Mouse (Mus musculus): ENCODE data around the gene Tmem176a.
"Not testable (repeated sequence)": the region's sequence is repeated elsewhere in the genome, so short reads cannot be mapped to it uniquely, and the experiment has no call there.

Gene Tmem176a

DNA sequence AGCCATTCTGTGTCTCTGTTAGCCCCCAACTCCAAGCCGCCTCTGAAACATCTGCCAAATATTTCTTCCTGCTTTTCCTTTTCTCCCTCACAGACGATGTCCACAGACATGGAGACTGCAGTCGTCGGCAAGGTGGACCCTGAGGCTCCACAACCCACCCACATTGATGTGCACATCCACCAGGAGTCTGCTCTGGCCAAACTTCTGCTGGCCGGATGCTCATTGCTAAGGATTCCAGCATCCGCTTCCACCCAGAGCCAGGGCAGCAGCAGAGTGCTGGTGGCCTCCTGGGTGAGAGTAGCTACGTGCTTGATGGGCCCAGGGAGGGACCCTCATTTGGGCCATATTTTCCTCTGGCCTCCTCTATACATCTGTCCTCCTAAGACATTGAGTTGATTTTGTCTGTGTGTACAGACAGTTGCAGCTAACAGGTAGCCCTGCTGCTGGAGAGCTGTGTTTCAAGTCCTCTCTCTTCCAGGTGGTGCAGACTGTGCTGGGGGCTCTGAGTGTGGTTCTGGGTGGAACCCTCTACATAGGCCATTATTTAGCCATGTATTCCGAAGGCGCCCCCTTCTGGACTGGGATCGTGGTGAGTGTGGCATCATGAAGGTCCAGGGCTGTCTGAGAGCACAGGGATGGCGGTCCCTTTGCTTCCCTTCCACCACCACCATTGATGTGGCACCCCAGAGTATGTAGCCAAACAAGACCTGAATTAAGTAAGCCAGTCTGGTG lies 1.6 kb downstream of the Tmem176a start:
- no peak for DNase-seq (ENCODE audit: low spot score)

DNA sequence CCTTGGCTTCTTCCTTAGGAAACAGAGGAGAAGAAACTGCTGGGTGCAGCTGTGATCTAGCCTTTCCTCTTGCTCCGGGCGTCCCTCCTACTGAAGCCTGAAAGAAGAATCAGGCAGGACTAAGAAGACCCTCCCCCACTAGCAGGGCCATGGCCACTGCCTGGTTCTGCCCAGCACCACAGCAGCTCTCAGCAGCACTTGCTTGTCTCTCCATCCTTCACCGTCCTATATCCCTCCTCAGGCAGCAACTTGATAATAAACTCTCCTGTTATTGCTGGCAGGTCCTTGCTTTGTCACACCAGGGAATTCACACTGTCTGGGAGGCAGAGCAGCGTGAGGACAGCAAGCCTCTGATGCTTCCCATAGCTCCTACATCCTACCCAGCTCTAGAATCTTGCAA lies 4.4 kb downstream of the Tmem176a start:
- DNase-seq (ENCODE audit: low spot score) = no peak

- no peak for DNase-seq (ENCODE audit: low spot score)
Measured at GRCm38 (mm10) chr6:48851820-48852491, 11.2 kb downstream of the Tmem176a start.

DNA sequence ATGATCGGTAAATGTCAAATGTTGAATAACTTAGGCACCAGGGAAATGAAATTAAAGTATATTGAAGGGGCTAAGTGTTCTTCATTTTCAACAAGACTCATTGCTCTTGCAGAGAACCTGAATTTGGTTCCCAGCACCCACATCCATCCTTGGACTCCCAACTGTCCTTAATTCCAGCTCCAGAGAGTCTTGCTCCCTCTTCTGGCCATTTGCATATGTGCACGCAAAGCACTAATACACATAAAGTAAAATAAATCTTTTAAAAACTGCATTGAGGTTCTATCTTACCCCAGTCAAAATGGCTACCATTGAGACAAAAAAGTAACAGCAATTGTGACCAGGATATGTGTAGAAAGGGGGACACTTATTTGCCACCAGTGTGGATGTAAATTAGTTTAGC lies 13.4 kb downstream of the Tmem176a start:
- no peak for DNase-seq (ENCODE audit: low spot score)

GRCm38 (mm10) chr6:48857613-48858302 lies 17.0 kb downstream of the Tmem176a start:
- DNase-seq (ENCODE audit: low spot score) = no peak

- no peak for DNase-seq (ENCODE audit: low spot score)
Measured at GRCm38 (mm10) chr6:48860130-48860815, 19.6 kb downstream of the Tmem176a start.

DNA sequence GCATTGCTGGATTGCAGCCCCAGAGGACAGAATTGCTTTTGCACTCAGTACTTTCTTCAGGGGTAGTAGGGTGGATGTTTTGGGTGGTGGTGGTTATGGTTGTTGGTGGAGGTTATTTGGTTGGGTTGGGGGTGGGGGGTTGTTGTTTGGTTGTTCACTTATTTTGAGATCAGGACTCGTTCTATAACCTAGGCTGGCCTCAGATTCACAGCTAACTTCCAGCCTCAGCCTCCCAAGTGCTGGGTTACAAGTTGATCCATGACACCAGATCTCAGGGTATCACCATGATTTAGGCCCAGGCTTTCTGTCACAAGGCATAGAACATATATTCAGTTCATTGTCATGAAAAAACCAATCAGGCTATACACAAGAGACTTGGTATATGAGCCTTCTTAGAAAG lies 20.1 kb downstream of the Tmem176a start:
- no peak for DNase-seq (ENCODE audit: low spot score)

- DNase-seq (ENCODE audit: low spot score) = no peak
Measured at GRCm38 (mm10) chr6:48861616-48862280, 21.0 kb downstream of the Tmem176a start.

DNA sequence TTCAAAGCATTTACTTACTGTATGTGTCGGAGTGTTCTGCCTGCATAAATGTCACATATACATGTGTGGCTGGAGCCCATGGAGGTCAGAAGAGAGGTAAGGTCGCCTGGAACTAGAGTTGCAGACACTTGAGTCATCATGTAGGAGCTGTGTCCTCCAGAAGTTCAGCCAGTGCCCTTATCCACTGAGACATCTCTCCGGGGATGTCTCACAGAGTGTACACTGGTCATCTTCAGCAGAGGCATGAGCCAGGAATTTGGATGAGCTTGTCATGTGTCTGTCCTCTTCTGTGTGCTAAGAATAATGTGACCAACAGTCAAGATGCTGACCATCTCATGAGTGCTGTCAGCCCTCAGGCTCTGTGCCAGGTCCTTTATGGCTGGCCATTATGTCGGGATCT lies 22.1 kb downstream of the Tmem176a start:
- DNase-seq (ENCODE audit: low spot score) = no peak

DNA sequence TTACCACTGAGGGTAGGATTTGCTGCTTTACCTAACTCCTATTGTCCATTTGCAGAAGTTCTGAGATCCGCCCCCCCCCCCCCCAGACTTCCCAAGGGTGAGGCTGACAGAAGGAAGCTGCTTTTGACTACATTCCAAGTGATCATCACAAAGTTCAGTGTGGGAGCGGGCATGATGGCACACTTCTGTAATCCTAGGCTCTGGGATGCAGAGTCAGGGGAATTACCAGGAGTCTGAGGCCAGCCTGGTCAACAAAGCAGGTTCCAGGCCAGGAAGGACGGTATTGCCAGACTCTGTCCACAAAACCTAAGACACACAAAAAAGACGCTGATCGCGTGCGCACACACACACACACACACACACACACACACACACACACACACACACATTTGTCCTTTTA lies 22.8 kb downstream of the Tmem176a start:
- no peak for DNase-seq (ENCODE audit: low spot score)

DNA sequence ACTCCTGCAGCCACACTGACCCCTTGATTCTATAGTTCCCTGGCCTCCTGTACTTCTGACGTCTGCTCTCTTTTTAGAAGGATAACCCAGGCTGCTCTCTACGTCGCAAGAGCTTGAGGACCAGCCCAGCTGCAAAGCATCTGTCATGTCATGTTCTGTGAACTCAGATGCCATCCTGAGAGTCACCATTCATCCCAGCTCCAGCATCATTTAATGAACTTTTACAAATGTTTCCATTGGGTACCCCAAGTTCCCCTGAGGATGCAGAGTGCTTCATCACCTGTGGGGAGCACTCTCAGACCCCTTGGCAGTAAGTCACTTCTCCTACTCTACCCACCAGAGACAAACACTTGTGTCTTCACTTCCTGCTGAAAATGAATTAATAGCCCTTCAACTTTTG lies 23.5 kb downstream of the Tmem176a start:
- no peak for DNase-seq (ENCODE audit: low spot score)

DNA sequence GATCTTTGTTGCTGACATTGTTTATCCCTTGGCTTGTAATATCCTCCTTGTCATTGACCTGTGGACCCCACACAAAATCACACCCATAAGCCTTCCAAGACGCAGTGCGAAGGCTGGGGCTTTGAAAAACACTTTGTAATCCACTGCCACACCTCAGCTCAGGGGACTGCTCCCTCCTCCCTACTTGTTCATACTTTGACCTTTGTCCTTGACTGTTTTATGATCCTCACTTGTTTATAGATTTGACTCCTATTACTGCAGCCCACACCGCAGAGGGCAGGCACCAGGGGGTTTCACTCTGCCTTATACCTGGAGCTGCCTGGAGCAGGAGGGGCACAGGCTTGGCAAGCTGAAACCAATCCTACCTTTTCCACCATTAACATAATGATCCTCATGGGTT lies 24.0 kb downstream of the Tmem176a start:
- no peak for DNase-seq (ENCODE audit: low spot score)

GRCm38 (mm10) chr6:48865152-48865745 lies 24.5 kb downstream of the Tmem176a start:
- no peak for DNase-seq (ENCODE audit: low spot score)

DNA sequence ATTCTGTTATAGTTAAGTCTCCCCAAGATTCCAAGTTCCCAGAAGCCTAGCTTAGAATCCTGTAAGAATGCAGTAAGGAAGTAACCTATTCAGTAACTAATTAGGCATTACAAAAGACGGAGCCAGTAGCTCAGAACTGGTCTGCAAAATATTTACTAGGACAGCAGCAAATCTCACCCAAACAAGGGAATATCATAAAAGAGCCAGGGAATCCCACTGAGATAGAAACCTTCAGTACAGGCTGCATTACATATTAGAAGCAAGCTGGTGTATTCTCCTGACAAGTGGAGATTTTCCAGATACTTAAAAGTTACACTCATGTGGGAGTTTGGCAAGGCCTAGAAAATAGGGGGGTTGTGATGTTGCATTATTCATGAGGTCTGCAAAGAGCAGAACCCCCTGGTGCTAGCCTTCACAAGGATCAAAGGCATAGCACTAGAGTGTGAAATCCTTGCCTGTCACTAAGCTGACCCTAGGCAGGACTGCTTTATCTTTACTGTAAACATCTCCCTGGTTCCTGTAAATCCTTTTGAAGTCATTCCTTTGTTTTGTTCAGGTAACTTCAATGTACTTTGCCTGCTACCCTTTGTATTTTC lies 25.7 kb downstream of the Tmem176a start:
- not testable (repeated sequence) for DNase-seq (ENCODE audit: low spot score)

DNA sequence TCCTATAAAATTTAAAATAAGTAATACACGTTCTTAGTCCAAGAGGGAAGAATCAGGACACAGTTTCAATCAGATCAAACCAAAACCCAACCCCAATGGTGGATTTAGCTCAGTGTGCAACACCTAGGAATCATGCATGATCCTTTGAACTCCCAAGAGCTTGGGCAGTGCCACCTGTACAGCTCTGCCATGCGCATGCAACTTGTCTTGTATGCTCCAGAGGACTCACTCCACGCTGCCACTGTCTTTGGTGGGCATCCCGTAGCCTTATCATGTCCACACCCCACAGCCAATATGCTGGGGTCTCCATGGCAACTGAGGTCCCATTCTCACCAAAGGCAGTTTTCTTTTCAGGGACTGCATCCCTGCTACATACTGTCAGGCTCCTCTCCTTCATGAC lies 26.4 kb downstream of the Tmem176a start:
- no peak for DNase-seq (ENCODE audit: low spot score)

- no peak for DNase-seq (ENCODE audit: low spot score)
Measured at GRCm38 (mm10) chr6:48869774-48870173, 29.1 kb downstream of the Tmem176a start.

GRCm38 (mm10) chr6:48872596-48872995 lies 31.9 kb downstream of the Tmem176a start, which contains the start of gene Aoc1:
Aoc1 (plus strand) TSS chr6:48872896.
- no peak for DNase-seq (ENCODE audit: low spot score)

DNA sequence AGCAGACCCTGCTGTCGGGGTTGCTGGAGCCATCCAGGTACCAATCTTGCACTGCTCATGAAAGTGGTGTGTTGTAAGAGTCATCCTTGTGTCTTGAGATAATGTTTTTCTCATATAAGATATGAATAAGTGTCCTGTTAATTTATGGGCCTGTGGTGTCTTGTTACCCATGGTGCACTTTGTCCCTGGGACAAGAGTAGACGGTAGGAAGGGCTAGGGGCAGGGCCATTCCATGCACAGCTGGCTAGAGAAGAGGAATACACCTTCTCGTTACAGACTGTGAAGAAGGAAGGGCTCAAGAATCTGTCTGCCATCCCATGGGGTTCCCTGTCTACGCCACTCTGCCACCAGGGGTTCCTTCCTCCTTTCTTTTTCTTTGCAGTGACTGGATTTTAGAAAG lies 33.9 kb downstream of the Tmem176a start:
- DNase-seq (ENCODE audit: low spot score) = no peak

DNA sequence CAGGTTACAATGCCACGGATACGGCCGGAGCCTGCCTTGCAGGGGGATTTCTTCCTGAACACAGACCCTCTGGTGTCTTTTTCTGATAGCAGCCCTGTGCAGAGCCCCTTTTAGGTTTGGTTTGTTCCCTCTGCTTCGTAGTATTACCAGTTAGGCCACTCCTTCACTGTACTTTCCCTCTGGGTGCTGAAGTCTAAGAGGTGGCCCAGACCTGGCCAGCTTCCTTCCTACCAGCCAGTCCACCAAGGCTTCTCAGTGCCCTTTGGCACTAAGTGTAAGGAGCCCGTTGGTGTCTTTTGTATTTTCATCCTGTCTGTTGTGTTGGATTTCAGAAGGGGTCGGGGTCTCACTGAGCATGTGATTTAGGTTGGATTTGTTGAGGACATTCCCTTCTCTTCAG lies 34.8 kb downstream of the Tmem176a start:
- no peak for DNase-seq (ENCODE audit: low spot score)

- DNase-seq (ENCODE audit: low spot score) = no peak
Measured at GRCm38 (mm10) chr6:48876510-48877135, 35.9 kb downstream of the Tmem176a start.

DNA sequence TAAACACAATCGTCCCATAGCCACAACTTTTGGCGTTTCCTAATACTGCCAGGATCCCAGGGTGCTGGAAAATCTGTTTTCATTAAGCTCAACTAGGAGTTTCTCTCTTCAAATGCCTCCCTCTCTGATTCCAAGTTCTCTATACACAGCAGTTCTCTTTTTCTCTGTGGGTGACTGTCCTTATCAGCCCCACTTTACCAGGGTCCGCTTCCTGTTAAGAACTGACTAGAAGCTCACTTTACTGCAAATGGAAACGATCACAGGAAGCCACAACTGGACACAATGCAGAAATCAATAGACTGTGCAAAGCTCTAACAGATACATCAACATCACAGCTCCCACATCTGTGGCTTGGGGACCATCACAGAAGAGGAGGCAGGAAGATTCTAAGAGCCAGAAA lies 53.5 kb downstream of the Tmem176a start:
- DNase-seq (ENCODE audit: low spot score) = no peak
